Mouse (Mus musculus) G1E (cell line): ENCODE data around the gene Btbd9.

Experiments
- CTCF ChIP-seq: IDR thresholded peaks from 2 replicates; pipeline ENCODE4 v1.5.1; 2012; ENCODE audit warnings: low read depth, low read length, inconsistent platforms, mixed read lengths
- POLR2AphosphoS5 ChIP-seq: IDR thresholded peaks from 2 replicates; pipeline ENCODE4 v1.6.1; 2012; ENCODE audit warnings: low read depth, low read length, inconsistent platforms; ENCODE audit not compliant: insufficient replicate concordance

DNA sequence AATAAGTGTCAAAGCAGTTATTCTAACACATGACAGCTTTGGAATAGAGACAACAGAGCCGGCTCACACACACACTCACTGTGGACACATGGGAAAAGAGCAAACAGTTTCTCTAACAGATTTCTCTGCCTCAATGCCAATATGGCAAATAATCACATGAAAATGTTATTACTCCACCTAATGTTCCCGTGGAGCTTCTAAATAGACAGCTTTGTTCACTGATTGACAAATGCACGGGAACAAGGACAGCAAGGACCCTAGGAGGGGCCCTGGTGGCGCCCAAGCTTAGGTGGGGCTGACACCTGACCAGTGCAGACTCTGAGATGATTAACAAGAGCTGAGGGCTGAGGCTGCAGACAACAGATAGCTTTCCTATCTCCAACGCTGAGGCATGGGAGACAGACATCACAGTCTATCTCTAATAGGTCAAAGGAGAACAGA is 140.2 kb downstream of the Btbd9 start:
- TF ChIP-seq CTCF (no peak), POLR2AphosphoS5 (no peak)
